Mouse (Mus musculus) gastrocnemius, adult 18-20 months (tissue): ENCODE results near the gene Paqr8. TPM values are rescaled to one million over a fixed set of nuclear protein-coding genes. Genes with fewer than 3 reads are reported as not detected.
"Not testable (repeated sequence)": the region's sequence is repeated elsewhere in the genome, so short reads cannot be mapped to it uniquely, and the experiment has no call there.

Experiments used
- DNase-seq: peaks from one replicate; pipeline ENCODE4 v3.0.0; 2021; ENCODE audit warnings: low spot score
- total RNA-seq, 2 experiments: library from RNA; stranded (reverse); gene quantifications; 2 replicates each; pipeline ENCODE4 v1.2.3; 2021

The Paqr8 gene
- total RNA-seq, 2 experiments from 2014 or later: 0.73 to 0.76 TPM

DNA sequence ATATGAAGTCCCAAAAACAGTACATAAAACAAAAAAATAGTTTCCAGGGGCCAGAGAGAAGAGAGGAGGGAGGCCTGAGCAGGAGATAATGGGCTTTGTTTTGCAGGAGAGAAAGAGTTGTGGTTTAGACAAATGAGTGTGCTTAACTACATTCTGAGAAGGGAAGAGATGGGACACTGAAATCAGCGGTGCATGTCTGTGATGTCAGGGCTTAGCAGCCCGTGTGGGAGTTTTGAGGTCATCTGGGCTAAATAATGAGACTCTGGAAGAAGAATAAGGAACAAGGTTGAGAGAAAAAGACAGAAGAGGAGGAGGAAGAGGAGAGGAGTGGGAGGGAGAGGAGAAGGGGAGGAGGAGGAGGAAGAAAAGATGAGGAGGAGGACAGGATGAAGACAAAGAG, 21.7 kb downstream of the Paqr8 start:
- DNase-seq: no peak

DNA sequence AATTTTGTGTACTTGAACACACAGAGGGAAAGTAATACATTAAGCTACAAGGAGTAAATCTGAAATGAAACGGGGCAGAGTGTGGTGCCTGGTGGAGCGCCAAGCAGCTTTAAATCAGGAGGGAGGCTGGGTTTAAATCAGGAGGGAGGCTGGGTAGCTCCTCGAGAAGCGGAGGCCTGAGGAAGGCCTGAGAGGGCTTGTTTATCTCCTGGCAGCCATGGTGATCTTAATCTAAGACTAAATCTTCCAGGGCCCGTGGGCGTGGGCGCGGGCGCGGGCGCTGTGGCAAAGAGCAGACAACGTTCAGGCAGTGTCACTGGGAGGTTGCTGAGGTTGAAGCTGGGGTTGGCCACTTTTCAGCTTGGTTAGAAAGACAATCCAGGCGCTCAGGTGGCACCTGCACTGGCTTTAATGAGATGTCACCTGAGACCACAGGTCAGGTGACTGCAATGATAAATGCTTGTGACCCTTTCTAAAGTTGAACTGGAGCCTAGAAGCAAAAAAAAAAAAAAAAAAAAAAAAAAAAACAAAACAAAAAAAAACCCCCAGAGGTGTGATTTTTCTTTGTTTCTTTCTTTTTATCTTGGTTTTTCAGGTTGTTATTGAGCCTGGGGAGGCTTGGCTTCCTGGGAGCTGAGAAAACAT, 22.2 kb downstream of the Paqr8 start:
- DNase-seq: no peak

DNA sequence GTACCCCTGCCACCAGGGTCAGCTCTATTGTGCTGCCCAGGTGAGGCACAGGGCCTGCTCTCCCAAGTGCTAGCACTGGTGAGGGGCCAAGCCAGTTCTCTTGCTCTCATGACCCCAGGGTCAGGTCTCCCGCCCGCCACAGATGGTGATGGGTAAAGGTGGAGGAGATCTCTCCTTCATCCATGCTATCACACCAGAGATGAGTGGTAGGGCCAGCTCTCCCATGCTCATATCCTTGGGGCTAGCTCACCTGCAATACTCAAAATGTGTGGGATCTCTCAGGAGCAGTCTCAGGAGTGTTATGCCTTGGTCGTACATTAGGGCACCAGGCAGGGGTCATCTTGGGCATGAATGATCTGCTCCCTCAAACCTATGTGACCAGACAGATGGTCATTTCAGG, 24.4 kb downstream of the Paqr8 start:
- DNase-seq: no peak

DNA sequence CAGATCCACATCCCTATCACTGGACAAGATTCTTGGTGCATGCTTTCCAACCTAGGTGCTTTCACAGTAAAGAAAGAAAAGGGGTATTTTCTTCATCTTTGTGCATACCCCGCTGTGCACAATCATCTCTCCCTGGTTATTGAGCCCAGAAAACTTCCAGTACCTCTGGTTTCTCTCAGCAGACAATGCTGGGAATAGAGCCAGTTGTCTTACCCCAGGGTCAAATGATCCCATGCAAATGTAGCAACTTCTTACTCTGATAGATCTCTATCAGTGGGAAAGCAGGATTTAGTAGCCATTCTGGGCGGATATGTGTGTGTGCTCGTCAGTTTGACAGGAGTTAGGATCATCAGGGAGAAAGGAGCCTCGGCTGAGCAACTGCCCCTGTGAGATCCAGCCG, 25.2 kb downstream of the Paqr8 start:
- DNase-seq: no peak

DNA sequence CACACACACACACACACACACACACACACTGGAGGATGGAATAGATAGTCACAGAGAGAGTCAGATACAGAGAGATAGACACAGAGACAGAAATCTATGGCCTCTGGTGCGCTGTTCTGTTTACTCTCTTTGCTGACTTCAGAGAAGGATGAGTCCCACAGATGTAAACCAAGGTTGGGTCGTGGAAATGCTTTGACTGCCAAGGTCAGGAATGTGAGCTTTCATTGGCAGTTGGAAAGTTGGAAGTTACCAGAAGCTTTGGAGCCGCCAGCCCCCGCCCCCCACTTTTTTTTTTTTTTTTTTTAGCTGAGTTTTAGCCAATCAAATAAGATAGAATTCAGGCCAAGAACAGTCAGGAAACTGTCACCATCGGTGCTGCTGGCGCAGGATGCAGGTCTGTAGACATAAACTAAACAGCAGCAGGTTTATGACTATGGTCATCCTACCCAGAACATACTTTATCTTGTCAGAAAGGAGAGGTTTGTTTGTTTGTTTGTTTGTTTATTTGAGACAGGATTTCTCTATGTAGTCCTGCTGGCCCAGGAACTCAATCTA, 27.2 kb downstream of the Paqr8 start:
- DNase-seq: no peak

DNA sequence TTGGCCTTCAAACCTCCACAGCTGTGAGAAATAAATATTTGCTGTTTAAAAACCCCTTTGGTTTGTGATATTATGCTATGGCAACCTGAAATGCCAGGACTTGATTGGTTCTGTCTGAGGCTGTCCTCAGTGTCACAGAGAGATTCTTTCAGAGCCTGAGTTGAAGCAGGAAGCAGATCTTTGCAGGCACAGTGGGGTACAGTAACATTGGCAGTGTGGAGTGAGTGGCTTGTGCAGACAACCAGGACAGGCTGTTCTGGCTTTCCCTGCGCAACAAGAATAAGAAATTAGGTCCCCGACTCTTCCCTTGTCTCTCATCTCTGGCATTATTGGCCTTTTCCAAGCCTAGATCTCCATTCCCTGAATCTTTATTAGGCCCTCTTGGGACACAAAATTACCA, 29.3 kb downstream of the Paqr8 start:
- no peak for DNase-seq

DNA sequence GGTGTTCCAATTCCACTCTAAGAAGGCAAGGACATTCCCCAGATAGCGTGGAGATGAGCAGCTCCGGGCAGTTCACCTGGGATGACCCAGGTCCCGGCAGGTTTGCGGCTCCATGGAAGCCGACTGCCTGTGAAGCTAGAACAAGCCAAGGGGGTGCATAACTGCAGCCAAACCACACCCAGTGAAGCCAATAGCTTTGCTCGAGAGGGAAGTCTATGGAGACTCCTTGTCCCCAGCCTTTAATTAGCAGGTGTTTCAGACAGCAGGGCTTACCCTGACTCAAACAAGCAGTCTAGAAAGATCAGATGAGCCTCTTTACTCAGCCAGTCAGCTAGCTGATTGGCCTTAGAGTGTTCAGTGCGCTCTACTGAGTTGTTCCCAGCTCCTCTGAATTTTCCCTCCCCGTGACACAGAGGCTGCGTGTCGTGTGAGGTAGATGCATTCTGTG, 30.7 kb downstream of the Paqr8 start:
- DNase-seq: no peak

DNA sequence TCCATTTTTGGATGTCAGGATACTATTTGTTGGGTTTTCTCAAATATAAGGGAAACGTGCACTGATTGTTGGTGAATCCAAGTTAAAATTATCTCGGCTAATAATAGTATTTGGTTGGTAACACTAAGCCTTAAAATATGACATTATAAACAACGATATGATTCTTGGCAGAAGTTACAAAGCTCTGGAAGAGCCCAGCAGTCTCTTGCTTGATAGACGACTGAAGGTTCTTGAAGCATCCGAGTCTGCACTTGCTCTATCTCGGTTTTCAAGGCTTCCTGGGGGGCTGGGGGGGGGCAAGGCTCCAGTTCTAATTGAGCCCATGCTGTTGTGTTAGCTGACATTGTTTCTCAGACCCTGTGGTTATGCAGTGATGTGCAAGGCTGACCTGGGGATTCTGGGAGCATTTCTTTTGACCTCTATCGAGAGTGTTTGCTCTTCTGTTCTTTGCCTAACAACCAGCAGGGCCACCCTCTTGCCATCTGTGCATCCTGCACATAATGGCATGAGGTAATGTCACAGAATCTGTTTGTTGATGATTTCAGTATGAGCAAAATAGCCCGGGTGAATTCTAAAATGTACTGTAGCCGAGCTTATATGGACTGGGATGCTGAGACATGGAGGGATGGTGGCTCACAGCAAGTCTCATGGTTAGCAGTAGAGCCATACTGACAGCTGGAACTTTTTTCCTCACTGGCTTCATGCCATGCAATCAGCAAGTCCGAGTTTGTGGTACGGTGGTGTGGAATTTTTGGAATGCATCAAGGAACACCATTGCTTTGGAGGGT, 32.4 kb downstream of the Paqr8 start:
- no peak for DNase-seq

DNA sequence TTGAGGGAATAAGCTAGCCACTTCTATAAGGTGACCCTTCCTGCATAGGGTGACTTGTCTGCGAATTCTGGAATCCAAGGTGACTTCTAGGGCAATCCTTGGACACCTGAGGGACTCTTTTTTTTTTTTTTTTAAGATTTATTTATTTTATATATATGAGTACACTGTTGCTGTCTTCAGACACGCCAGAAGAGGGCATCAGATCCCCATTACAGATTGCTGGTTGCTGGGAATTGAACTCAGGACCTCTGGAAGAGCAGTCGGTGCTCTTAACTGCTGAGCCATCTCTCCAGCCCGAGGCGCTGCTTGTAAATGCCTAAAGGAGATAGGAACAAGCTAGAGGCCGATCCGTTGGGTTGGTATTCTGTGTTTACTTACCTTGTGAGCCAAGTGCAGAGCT, 34.9 kb downstream of the Paqr8 start:
- DNase-seq: not testable (repeated sequence)

DNA sequence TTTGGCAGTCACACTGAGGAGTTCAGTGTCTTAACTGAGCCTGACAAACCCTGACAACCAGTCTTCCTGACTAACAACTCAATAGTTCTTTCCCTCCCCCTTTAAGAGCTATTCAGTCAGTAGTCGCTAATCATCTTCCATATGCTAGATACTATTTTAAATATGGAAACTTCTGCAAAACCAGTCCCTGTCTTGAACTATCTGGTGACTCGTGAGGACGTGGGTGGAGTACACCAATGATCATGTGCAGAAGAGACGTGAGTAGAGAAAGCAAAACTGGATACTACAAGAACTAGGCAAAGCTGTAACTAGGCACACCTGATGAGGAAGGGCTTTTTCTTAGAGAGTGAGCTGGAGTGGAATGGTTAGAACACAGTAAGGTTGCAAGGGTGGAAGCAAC, 35.5 kb downstream of the Paqr8 start:
- DNase-seq: no peak

DNA sequence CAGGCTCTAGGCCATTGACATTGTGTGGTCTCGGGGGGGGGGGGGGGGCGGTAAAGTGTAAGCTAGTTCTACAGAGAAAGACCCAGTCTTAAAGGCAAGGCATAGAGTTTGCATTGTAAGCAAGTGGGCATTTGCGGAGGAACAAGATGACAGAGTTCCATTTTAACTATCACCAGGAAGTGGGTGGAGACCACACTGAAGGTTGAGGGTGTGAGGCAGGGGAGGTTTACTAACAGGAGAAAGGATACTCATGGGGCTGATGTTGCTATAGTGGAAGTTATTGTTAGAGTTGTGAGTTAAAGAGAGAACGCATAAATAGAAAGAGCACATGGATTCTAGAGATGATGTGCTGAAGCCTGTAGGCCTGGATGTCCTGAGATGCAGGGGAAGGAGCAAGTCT, 36.0 kb downstream of the Paqr8 start:
- DNase-seq: no peak

DNA sequence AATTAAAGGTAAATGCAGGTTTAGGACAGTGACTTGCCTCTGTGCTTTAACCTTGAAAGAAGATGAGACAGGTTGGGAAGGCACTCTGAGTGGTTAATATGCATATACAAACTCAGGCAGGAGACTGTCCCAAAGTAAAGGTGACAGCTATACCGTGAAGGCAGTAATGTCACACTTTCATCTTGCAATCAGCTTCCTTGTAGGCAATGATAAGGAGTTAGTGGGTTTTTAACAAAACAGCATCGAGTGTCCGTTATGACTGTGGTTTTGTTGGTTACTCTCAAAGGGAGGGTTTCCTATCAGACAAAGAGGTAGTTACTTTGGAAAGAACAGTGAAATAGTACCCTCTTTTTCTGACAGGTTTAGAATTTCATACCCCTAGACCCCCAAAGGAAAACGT, 38.1 kb downstream of the Paqr8 start:
- no peak for DNase-seq

DNA sequence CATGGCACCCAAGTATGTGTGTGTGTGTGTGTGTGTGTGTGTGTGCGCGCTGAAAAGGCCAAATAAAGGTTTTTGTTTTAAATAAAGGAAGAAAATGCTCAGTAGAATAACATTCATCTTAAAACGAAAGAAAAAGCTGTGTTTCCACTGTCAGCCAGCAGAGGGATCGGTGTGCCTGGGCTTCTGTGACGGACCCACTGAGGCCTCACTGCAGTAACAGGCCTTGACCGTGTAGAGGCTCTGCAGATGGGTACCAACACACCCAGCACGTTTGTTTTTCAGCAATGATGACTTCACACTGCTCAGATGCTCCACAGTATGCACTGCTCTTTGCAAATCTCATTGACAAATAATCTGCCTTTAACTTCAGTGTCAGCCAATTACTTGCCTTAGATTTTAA, 43.1 kb downstream of the Paqr8 start:
- peak; percentile 41 for DNase-seq

DNA sequence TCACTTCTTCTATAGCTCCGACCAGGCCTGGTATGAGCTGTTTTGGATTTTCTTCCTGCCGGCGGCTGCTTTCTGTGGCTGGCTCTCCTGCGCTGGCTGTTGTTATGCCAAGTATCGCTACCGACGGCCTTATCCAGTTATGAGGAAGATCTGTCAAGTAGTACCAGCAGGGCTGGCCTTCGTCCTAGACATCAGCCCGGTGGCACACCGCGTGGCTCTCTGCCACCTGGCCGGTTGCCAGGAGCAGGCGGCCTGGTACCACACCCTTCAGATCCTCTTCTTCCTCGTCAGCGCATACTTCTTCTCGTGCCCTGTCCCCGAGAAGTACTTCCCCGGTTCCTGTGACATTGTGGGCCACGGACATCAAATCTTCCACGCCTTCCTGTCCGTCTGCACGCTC, 44.7 kb downstream of the Paqr8 start:
- no peak for DNase-seq

DNA sequence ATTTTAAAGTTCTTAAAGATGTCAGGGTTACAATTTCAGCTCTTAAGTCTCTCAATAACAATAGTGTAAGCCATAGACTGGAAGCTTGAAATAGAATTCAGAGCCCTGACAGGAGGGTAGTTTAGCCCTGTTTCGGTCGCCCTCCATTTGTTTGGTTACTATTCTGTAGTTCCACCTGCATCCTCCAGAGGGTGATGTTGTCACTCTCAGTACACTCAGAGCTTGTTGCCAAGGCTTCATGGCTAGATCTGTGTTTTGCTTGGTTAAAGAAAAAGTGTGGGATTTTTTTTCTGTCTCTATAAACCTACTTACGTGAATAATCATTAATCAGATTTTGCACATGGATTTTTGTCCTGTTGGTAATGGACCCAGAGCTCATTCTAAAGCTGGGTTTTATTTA, 48.6 kb downstream of the Paqr8 start:
- peak; percentile 70 for DNase-seq

DNA sequence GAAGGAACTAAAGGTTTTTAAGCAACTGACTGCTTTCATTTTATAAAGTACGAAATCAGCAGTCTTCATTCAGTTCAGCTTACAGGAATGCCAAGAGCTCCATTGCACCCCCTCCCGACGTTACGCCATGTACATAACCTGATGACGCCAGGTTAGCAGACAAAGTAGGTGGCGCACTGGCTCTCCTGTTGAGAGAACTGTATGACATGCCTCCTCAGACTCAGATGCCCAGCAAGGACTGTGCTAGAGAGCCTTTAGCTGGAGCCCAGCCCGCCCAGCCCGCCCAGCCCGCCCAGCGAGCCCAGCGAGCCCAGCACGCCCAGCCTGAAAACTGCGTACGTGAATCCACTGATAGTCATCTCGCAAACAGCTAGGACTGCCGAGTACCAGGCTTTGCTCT, 49.7 kb downstream of the Paqr8 start:
- DNase-seq: peak; percentile 17

DNA sequence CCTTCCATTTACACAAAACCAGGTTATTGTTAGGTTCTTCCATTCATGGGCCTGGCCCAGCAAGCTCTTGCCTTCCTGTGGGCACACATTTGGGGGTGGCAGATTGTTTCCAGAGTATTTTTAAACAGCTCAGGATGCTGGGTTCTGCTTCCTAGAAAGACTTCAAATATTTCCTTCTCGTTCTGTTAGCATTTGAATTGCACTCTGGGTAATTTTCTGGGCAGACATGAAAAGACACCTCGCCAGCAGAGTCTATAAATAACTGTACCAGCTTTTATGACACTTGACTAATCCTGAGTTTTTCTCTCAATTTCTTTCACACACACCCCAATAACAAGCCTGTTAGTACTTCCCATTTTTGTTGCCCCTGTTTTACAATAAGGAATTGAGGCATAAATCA, 50.9 kb downstream of the Paqr8 start:
- DNase-seq: no peak

DNA sequence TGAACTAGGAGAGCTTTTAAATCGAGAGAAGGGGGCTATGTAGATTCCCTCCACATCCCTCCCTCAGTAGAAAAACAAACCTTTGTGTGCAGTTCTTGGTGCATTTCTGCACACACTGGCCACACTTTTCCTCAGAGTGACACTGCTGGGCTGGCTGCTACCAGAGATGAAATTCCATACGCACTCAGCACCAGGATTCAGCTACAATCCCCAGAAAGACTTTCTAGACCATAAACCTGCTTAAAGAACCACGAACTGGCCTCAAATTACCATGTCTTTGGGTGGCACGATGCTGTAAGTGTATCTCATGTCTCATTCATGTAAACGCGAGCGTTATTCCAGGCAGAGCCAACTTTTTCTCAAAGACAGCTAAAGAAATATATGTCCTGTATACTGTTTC, 51.5 kb downstream of the Paqr8 start:
- DNase-seq: no peak

DNA sequence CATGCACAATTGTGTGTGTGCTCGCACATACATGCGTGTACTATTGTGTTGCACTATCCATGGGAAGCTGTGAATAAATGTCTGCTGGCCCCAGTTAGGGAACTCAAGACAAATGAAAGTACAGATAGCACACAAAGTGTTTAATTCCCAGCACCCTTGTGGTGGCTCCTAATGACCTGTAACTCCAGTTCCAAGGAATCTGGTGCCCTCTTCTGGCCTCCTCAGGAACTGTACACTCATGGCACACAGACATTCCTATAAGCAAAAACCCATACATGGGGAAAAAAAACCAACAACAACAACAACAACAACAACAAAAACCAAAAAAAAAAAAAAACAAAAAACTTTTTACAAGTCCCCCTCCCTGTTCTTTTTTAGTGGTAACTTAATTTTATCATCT, 52.6 kb downstream of the Paqr8 start:
- no peak for DNase-seq

DNA sequence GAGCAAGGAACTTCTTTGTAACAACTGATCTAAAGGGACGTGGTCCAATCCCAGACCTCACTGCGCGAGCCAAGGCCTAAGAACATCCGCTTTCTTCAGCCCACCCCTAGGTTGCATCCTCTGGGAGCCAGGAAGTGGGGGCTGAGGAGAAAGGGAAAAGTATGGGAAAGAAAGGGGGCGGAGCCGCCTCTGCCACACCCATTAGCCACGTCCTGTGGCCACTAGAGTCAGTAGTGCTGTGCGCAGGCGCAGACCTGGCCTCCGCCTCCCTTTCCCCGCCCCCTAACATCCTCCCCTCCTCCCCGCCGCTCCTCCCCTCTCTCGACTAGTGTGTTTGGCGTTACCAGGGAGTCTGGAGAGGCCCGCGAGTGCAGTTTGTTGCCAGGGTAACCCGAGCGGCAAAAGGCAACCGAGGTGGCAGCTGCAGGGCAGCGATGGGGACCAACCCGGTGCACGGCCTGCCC, 60.9 kb downstream of the Paqr8 start, which contains the start of gene Efhc1:
Gene Efhc1, plus strand, starts transcription at position 327 of the 464 bp plus-strand sequence.
- DNase-seq: peak; percentile 93

DNA sequence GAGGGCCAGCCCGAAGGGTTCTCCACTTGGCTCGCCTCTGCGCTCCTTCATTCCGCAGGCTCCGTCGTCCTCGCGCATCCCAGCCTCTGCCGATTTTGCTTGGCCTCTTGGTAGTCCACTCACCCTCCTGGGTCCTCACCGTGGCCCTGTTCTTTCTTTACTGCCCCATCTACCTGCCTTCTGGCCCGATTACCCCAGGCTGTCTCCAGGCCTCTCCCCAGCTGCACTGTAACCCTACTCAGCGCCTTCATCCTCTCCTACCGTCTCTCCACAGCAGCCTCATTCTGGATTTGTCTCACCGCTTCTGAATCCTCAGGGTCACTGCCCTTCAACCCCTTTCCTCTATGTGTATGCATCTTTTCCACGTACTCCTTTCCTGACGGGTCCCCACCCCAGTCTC, 61.4 kb downstream of the Paqr8 start:
- no peak for DNase-seq

DNA sequence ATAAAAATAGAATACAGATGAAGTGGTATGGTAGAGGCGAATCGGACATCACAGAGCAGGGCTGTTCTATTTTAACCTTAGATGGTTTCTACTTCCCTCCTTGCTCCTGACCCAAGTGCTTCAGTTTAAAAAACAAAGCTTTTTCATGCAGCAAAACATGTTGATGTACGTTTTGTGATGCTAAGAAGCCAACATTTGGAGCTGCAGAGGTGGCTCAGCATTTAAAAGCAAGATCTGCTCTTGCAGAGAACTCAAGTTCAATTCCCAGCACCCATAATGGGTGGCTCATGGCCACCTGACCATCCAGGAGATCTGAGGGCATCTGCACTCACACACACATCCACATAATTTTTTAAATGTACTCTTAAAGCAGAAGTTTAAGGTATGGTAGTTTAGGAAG, 64.5 kb downstream of the Paqr8 start:
- DNase-seq: no peak

DNA sequence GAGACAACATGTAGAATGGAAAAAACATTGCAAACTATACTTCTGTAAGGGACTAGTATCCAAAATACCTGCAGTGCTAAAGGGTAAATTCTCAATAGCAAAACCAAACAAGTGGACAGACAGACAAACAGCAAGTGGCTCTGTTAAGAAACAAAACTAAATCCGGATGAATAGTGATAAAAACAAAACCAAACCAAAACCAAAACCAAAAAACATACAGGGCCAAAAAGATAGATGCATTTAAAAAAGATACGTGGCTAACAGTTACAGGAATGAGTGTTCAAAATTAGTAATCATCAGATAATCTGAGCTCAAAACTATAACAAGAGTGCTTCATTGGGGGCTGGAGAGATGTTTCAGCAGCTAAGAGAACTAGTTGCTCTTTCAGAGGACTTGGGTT, 79.2 kb downstream of the Paqr8 start:
- DNase-seq: no peak
